Mouse (Mus musculus): Measurements from ENCODE around the gene Acot8. TPM values are rescaled to one million over a fixed set of nuclear protein-coding genes. Genes with fewer than 3 reads are reported as not detected.

The Acot8 gene
- 10 to 100 TPM; 12.8 to 14.0 TPM for total RNA-seq (2021)
- long read RNA-seq, experiment 1, transcript Acot8-202 (6 exons, 1,152 nt), result major isoform, 6 of 10 reads
- long read RNA-seq, experiment 1, partial matches to known transcripts, result 2 of 10 reads
- long read RNA-seq, experiment 1, other reads (novel, unspliced or antisense), result 2 of 10 reads
- long read RNA-seq, experiment 2, transcript Acot8-202 (6 exons, 1,152 nt), result major isoform, 6 of 13 reads
- long read RNA-seq, experiment 2, partial matches to known transcripts, result 1 of 13 reads
- long read RNA-seq, experiment 2, other reads (novel, unspliced or antisense), result 2 of 13 reads

DNA sequence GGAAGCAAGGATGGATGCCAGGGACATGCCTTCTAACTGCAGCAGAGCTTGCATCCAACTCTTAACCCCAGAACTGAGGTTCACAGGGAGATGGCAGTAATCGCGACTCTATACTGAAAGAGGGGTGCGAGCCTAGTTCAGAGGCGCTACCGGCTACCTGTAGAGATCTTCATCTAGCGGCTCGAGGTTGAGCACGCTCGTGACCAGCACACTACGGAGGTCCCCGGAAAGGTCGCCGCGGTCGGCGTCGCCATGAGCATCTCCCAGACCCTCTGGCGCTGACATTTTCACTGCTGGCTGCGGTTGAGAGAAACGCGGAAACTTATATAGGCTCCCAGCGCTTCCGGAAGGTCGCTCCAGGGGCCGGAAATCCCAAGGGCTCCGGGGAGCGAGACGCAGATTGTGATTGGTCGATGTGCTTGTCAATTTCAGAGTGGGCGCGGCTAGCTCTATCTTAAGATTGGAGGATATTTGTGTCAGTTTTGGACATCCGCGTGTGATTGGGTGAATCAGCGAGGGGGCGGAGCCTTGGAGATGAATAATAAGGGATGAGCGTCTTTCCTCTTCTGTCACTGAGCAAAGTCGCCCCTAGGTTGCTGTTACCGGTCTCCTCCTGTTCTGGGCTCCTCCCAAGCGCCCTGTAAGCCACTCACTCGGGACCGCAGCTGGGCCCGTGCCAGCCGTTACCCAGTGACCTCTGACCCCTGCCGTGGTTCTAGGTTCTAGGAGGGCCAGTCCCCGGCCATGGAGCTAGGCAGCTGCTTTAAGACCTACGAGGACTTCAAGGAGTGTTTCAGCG lies at the start of gene Acot8, which contains the start of gene Zswim3:
TSS of gene Acot8 (minus strand) at position 350 of the 799 bp plus-strand sequence.
TSS of gene Zswim3 (plus strand) at position 566 of the 799 bp plus-strand sequence.
- peak; percentile 85 to 96 for DNase-seq (ENCODE audit: low spot score in 2 of 2)

DNA sequence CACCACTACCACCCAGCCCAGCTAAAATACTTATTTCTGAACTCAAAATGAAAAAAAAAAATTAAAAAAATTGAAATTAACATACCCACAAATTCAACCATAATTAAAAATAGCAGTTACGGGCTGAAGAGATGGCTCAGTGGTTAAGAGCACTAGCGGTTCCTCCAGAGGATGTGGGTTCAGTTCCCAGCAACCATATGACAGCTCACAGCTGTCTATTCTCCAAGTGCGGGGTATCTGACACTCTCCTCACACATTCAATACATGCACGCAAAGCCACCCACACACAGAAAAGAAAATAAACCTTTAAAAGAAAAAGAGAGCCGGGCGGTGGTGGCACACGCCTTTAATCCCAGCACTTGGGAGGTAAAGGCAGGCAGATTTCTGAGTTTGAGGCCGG lies 45.4 kb upstream of the Acot8 start:
- DNase-seq (ENCODE audit: low spot score in 2 of 2), result no peak

- no peak for DNase-seq (ENCODE audit: low spot score in 2 of 2)
Observed at GRCm38 (mm10) chr2:164845782-164846181, 41.1 kb upstream of the Acot8 start.

DNA sequence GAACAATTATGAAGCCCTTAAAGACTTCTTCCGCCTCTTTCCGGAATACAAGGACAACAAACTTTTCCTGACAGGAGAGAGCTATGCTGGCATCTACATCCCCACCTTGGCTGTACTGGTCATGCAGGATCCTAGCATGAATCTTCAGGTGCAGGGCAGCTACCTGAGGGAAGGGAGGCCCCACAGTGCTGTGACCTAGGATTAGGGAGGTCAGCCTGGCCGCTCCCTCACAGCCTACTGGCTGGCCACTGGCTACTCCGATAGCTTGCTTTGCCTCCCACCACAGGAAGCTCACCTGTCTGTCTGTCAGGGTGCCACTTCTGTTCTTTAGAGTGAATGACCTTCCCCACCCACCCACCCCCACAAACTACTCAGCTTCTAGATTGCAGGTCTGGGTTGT lies 30.5 kb upstream of the Acot8 start:
- DNase-seq (ENCODE audit: low spot score in 2 of 2), result no peak

DNA sequence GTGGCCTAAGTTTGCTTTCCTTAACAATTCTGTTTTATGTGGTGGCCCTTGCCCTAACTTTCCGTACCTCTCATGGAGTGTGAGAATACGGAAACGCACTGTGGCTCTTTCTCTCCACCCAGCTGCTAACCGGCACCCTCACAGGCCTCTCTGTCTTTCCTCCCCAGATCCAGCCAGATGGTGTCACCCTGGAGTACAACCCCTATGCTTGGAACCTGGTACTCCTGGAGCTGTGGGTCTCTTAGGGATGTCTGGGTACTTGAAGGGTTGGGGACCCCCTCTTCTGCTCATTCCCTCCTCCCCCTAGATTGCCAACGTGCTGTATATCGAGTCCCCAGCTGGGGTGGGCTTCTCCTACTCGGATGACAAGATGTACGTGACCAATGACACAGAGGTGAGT lies 29.8 kb upstream of the Acot8 start:
- DNase-seq (ENCODE audit: low spot score in 2 of 2), result no peak

- DNase-seq (ENCODE audit: low spot score in 2 of 2), result peak; percentile 84 to 93
Observed at GRCm38 (mm10) chr2:164833314-164833959, 28.8 kb upstream of the Acot8 start, which contains the start of gene Neurl2. Gene Neurl2, minus strand, starts transcription at chr2:164833456.

GRCm38 (mm10) chr2:164832748-164833301 lies 28.1 kb upstream of the Acot8 start, which contains the start of gene Ctsa:
Gene Ctsa, plus strand, starts transcription at chr2:164832873.
- peak; percentile 51 to 73 for DNase-seq (ENCODE audit: low spot score in 2 of 2)

- no peak for DNase-seq (ENCODE audit: low spot score in 2 of 2)
Observed at GRCm38 (mm10) chr2:164832032-164832747, 27.5 kb upstream of the Acot8 start.

DNA sequence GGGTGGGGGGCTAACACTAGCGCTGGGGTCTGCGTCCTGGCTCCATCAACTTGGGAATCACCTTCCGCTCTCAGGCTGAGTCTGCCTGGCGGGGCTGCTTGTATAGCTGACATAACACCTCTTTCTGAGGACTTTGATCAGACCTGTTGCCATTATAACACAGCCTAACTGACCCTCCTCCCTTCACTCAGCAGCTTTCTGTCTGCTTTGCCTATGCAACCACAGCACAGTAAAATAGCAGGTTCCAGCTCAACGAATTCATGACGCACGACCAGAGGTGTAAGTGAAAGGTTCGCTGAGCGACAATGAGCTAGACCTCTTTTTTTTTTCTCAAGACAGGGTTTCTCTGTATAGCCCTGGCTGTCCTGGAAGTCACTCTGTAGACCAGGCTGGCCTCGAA lies 26.3 kb upstream of the Acot8 start:
- no peak for DNase-seq (ENCODE audit: low spot score in 2 of 2)

DNA sequence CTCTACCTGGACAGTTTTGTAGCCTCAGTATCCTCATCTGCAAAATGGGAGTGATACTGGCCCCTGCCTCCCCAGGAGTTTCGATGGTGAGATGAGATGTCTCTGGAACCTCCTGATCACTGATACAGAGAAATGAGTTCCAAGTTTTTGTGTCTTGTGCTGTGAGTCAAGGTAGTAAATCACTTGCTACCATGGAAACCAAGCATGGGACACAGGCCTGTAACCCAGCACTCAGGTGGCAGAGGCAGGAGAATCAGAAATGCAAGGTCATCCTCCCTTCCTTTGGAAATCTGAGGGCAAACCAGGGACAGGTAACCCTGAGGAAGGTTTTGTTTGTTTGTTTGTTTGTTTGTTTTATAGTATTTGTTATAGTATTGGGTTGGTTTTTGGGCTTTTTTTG lies 24.4 kb upstream of the Acot8 start:
- DNase-seq (ENCODE audit: low spot score in 2 of 2), result no peak

DNA sequence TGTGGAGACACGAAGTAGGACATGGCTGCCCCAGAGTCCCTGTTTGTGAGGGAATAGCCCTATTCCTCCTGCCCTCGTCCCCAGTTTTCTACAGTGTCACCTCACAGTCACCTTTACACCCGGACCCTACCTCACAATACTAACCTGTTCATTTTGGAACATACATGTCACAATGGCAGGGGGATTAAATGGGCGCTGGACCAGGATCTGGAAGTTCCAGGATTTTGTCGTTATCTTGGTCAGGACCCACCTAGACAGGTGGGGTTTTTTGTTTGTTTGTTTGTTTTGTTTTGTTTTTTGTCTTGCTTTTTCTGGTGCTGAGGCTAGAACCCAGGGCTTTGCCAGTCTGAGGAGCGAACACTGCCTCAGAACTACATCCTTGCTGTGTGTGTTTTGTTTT lies 23.8 kb upstream of the Acot8 start, which contains the start of gene Spata25:
TSS of gene Spata25 (minus strand) at position 101 of the 400 bp plus-strand sequence.
- DNase-seq (ENCODE audit: low spot score in 2 of 2), result no peak

GRCm38 (mm10) chr2:164827146-164827850 lies 22.6 kb upstream of the Acot8 start:
- no peak for DNase-seq (ENCODE audit: low spot score in 2 of 2)

GRCm38 (mm10) chr2:164825521-164825920 lies 20.8 kb upstream of the Acot8 start:
- no peak for DNase-seq (ENCODE audit: low spot score in 2 of 2)

GRCm38 (mm10) chr2:164823969-164824368 lies 19.3 kb upstream of the Acot8 start:
- no peak for DNase-seq (ENCODE audit: low spot score in 2 of 2)

GRCm38 (mm10) chr2:164823181-164823585 lies 18.5 kb upstream of the Acot8 start:
- no peak for DNase-seq (ENCODE audit: low spot score in 2 of 2)

GRCm38 (mm10) chr2:164822636-164823165 lies 18.0 kb upstream of the Acot8 start, which contains the start of gene Zswim1:
Gene Zswim1, plus strand, starts transcription at chr2:164822686.
- peak; percentile 98 to 99 for DNase-seq (ENCODE audit: low spot score in 2 of 2)

GRCm38 (mm10) chr2:164821060-164821459 lies 16.4 kb upstream of the Acot8 start:
- DNase-seq (ENCODE audit: low spot score in 2 of 2), result no peak

DNA sequence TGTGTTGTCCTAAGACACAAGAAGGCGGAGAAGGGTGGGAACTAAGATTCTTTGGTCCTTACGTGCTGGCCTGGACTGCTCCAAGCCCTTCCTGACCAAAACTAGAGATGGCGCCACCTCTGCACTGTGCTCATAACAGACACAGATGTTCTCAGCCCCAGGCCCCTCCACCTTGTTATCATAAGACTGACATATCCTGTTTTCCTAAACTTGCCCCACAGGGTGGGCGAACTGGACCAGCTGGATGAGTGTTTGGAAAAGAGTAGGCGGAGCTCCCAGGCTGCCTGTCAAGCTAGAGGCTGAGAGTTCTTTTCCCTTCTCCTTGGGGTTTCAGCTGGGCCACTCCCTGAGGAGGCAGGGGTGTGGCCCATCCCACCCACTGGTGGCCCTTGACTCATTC lies 13.0 kb upstream of the Acot8 start:
- no peak for DNase-seq (ENCODE audit: low spot score in 2 of 2)

- no peak for DNase-seq (ENCODE audit: low spot score in 2 of 2)
Observed at GRCm38 (mm10) chr2:164817206-164817605, 12.5 kb upstream of the Acot8 start.

DNA sequence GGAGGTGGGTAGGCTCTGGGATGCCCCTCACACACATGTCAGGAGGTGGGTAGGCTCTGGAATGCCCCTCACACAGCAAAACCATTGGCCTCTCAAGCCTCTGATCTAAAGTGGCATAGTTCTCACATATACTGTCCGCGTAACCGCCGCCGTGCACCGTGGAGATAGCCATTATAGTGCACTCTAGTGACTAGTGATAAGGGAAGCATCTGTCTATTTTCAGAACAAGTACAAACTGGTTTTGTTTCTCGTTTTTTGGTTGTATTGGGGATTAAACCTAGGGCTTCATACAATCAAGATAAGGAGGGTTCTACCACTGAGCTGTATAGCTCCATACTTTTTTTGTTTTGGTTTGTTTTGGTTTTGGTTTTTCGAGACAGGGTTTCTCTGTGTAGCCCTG lies 11.1 kb upstream of the Acot8 start:
- DNase-seq (ENCODE audit: low spot score in 2 of 2), result no peak

All from gastrocnemius, postnatal 4 days (tissue).